Mouse (Mus musculus) erythroblast, embryonic 14.5 days (primary cell): Measurements from ENCODE around the gene Rap1b. TPM values are rescaled to one million over a fixed set of nuclear protein-coding genes. Genes with fewer than 3 reads are reported as not detected.

Experiments used
- H3K27me3 ChIP-seq: 2 replicates; pipeline ENCODE4 v1.6.1; 2012; ENCODE audit warnings: inconsistent platforms; ENCODE audit not compliant: control insufficient read depth
- H3K36me3 ChIP-seq: 2 replicates; pipeline ENCODE4 v1.6.1; 2012; ENCODE audit warnings: mild to moderate bottlenecking, inconsistent platforms; ENCODE audit not compliant: control insufficient read depth
- H3K4me1 ChIP-seq: 2 replicates; pipeline ENCODE4 v1.6.1; 2012; ENCODE audit warnings: inconsistent platforms; ENCODE audit not compliant: control insufficient read depth
- H3K4me3 ChIP-seq: replicated peaks from 2 replicates; pipeline ENCODE3; 2012; ENCODE audit warnings: moderate library complexity, mild to moderate bottlenecking, inconsistent platforms
- H3K9me3 ChIP-seq: 2 replicates; pipeline ENCODE4 v1.6.1; 2012; ENCODE audit warnings: low read length, inconsistent platforms, mixed read lengths; ENCODE audit not compliant: control insufficient read depth
- GATA1 ChIP-seq: IDR thresholded peaks from 2 replicates; pipeline ENCODE4 v1.6.1; 2012; ENCODE audit warnings: low read length, inconsistent platforms, mixed read lengths
- TAL1 ChIP-seq: IDR thresholded peaks from 3 replicates; pipeline ENCODE4 v1.6.1; 2012; ENCODE audit warnings: low read length, inconsistent platforms, mixed read lengths
- polyA plus RNA-seq: library from polyadenylated mRNA; stranded (reverse); fragments of >175 nt; gene quantifications from 2 replicates; pipeline ENCODE4 v1.2.3, GENCODE M21; 2012

The Rap1b gene
- polyA plus RNA-seq, 1 experiment: 1.3 TPM

DNA sequence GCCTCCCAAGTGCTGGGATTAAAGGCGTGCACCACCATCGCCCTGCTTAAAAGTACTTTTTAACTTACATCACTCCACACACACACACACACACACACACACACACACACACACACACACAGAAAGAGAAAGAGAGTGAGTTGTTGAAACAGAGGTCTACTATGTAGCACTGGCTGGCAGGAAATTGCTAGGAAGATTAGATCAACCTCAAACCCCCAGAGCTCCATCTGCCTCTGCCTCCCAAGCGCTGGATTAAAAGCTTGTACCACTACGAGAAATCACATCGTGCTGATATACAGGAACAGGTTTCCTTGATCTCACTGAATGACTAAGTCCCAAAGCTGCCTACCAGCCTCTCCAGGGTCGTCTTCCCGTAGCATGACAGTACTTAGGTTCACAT, 61.2 kb downstream of the Rap1b start:
- H3K36me3 ChIP-seq: peaks cover 95% of the 10 kb centered on the region
- no peaks in the 10 kb centered on the region for H3K27me3 ChIP-seq
- H3K9me3 ChIP-seq: no peaks in the 10 kb centered on the region
- TF ChIP-seq GATA1: no peak
- TF ChIP-seq TAL1: no peak
- no peak overlapping the region for H3K4me3 ChIP-seq
- no peaks in the 10 kb centered on the region for H3K4me1 ChIP-seq

DNA sequence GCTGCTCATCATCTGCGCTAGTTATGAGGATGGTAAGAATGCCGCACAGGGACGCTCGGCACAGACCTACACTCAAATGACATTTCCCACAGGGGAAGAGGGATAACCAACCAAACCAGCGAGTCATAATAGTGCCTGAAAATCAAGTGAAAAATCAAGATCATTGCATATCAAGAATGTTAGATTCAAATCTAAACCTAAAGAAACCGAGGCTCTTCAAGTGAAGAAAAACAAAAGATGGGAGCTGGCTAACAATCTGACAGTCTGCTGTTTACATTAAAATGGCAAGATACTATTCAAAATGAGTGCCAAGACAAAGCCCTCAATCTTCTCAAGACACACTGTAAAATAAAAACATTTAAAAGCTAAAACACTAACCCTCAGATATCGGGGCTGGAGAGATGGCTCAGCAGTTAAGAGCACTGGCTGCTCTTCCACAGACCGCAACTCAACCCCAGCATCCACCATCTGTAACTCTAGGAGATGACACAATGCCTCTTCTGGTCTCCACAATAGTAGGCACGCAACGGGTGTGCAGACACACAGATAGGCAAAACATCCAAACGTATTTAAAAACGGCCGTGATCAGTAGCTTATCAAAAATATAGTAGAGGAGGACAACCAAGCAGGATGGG, 61.9 kb downstream of the Rap1b start:
- Histone ChIP-seq H3K4me3 (no peak overlapping the region), H3K36me3 (peaks cover 95% of the 10 kb centered on the region), H3K4me1 (no peaks in the 10 kb centered on the region), H3K27me3 (no peaks in the 10 kb centered on the region), H3K9me3 (no peaks in the 10 kb centered on the region)
- TF ChIP-seq TAL1: no peak
- TF ChIP-seq GATA1: no peak

DNA sequence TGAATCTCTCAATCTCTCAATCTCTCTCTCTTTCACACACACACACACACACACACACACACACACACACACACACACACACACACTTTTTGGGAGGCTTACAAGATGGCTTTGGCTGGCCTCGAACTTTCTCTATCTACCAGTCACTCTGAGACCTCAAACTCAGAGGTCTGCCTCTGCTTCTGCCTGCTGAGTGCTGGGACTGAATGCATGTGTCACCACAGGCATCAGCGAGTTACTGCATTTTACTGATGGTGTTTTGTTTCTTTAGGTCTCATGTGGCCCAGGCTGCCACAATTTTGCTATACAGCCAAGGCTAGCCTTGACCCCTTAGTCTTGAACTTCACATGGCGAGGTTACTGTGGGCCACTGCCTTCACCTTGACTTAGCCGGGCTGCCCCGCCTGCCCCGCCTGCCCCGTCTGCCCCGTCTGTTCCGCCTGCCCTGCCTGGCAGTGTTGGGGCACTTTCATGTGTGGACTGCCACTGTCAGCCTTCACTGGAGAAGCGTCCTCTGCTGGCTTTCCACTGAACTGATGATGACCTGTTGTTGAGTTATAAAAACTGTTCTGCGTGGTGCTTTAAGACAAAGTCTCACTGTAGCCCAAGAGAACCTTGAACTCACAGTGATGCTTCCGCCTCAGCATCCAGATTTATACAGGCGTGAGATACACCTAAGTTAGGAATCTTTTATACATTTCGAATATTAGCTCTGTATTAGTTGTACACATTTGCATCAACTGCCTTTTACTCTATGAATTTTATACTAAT, 63.2 kb downstream of the Rap1b start:
- TF ChIP-seq GATA1 (no peak), TAL1 (no peak)
- H3K27me3 ChIP-seq: no peaks in the 10 kb centered on the region
- peaks cover 98% of the 10 kb centered on the region for H3K36me3 ChIP-seq

DNA sequence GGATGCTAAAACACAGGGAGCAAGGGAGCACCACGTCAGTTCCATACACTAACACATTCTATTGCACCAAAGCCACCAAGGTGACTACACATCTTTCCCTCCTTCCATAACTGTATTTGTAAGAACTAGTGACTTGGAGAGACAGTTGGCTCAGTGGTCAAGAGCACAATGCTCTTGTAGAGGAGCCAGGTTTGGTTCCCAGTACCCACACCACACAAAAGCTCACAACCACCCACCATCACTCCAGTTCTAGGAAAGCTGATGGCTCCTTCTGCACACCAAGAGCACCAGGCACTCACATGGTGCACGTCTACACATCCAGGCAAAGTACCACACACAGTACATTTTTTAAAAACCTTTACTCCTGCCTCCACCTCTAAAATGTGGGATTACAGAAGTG, 63.8 kb downstream of the Rap1b start:
- Histone ChIP-seq H3K36me3 (peaks cover 95% of the 10 kb centered on the region), H3K9me3 (no peaks in the 10 kb centered on the region)
- TF ChIP-seq GATA1: no peak
- TF ChIP-seq TAL1: no peak

More for the DNA sequence above, 63.2 kb downstream of the Rap1b start:
- H3K4me3 ChIP-seq: no peak overlapping the region
- H3K9me3 ChIP-seq: no peaks in the 10 kb centered on the region
- no peaks in the 10 kb centered on the region for H3K4me1 ChIP-seq

GRCm38 (mm10) chr10:117781021-117781725, 64.7 kb downstream of the Rap1b start:
- Histone ChIP-seq H3K36me3 (peaks cover 95% of the 10 kb centered on the region), H3K4me3 (no peak overlapping the region), H3K4me1 (no peaks in the 10 kb centered on the region; the same call in 1 of the 2 replicates), H3K27me3 (no peaks in the 10 kb centered on the region), H3K9me3 (no peaks in the 10 kb centered on the region)
- TF ChIP-seq TAL1: no peak
- TF ChIP-seq GATA1: no peak

More for the DNA sequence above, 63.8 kb downstream of the Rap1b start:
- Histone ChIP-seq H3K4me1 (no peaks in the 10 kb centered on the region), H3K4me3 (no peak overlapping the region), H3K27me3 (no peaks in the 10 kb centered on the region)

- Histone ChIP-seq H3K4me3 (no peak overlapping the region), H3K36me3 (peaks cover 96% of the 10 kb centered on the region), H3K9me3 (no peaks in the 10 kb centered on the region), H3K4me1 (no peaks in the 10 kb centered on the region; the same call in 1 of the 2 replicates), H3K27me3 (no peaks in the 10 kb centered on the region)
- TF ChIP-seq GATA1 (no peak), TAL1 (no peak)
Measured at GRCm38 (mm10) chr10:117780306-117780911, 65.4 kb downstream of the Rap1b start.

DNA sequence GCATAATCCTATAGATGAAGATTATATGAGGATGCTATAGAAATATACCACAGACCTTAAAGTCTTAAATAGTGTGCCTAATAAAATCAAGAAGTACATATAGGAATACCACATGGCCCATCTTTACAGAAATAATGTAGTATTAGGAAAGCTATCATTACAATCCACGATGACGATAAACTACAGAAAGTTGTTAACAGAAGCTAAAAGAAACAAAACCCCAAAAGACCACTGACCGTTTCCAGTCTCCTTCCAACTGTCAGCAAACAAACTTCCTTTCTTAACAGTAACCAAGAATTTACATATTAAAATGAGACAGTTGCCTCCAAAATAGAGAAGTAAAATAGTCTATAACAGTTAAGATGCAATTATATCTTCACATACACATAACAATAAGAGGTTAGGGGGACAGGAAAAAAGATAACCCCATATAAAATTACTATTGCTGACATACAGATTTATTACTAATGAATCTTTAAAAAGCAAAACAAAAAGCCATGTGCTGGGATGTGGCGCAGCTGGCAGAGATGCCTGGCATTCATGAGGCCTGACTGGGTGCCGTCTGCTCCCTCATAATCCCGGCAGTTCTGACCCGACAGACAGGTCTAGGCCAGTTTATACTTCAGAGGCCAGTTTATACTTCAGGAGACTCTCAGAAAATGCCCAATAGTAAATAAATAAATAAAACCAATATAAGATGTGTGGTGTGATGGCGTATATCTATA, 66.1 kb downstream of the Rap1b start:
- Histone ChIP-seq H3K9me3 (no peaks in the 10 kb centered on the region), H3K27me3 (no peaks in the 10 kb centered on the region), H3K36me3 (peaks cover 96% of the 10 kb centered on the region), H3K4me3 (no peak overlapping the region), H3K4me1 (no peaks in the 10 kb centered on the region; the same call in 1 of the 2 replicates)
- TF ChIP-seq TAL1 (no peak), GATA1 (no peak)

GRCm38 (mm10) chr10:117778951-117779350, 66.9 kb downstream of the Rap1b start:
- H3K36me3 ChIP-seq: peaks cover 97% of the 10 kb centered on the region
- H3K4me3 ChIP-seq: no peak overlapping the region
- no peaks in the 10 kb centered on the region for H3K9me3 ChIP-seq
- TF ChIP-seq GATA1 (no peak), TAL1 (no peak)
- no peaks in the 10 kb centered on the region; the same call in 1 of the 2 replicates for H3K4me1 ChIP-seq
- H3K27me3 ChIP-seq: no peaks in the 10 kb centered on the region
